Mouse (Mus musculus): Measurements from ENCODE around the gene Nop2. TPM values are rescaled to one million over a fixed set of nuclear protein-coding genes. Genes with fewer than 3 reads are reported as not detected.

The Nop2 gene
- total RNA-seq, 2 experiments from 2014 or later, result 16.0 to 20.4 TPM

Small RNA genes lying within 50 kb of the gene (microRNA-seq; reads per million reads assigned to microRNA genes)
- 0 to 0.32 reads per million in 2 experiments for gene Mir7045

Other genes with a start within 250 kb of the Nop2 start
- under 1 TPM; 0.27 to 0.51 TPM for gene Cd4, start 243.7 kb upstream of the Nop2 start, total RNA-seq (2021)
- gene Lag3, start 220.2 kb upstream of the Nop2 start, total RNA-seq (2021), result under 1 TPM; 0.43 to 0.62 TPM
- gene Ptms, start 211.8 kb upstream of the Nop2 start, total RNA-seq (2021), result 100 to 1,000 TPM; 225 to 266 TPM
- 100 to 1,000 TPM; 250 to 257 TPM for gene Mlf2, start 200.5 kb upstream of the Nop2 start, total RNA-seq (2021)
- 100 to 1,000 TPM in 1 of 2 experiments, 10 to 100 TPM in 1; 99.1 to 100 TPM for gene Cops7a, start 166.4 kb upstream of the Nop2 start, total RNA-seq (2021)
- under 1 TPM; 0.16 to 0.72 TPM for gene Pianp, start 135.2 kb upstream of the Nop2 start, total RNA-seq (2021)
- gene Zfp384, start 122.8 kb upstream of the Nop2 start, total RNA-seq (2021), result 10 to 100 TPM; 20.1 to 20.7 TPM
- gene Ing4, start 92.1 kb upstream of the Nop2 start, total RNA-seq (2021), result 10 to 100 TPM; 29.6 TPM
- gene Acrbp, start 82.2 kb upstream of the Nop2 start, total RNA-seq (2021), result 1 to 10 TPM; 1.4 to 2.5 TPM
- under 1 TPM in 1 of 2 experiments, not detected in 1; 0.24 TPM for gene Lpar5, start 64.0 kb upstream of the Nop2 start, total RNA-seq (2021)
- 10 to 100 TPM; 75.1 to 84.3 TPM for gene Chd4, start 35.9 kb upstream of the Nop2 start, total RNA-seq (2021)
- gene Iffo1, start 13.3 kb downstream of the Nop2 start, total RNA-seq (2021), result 10 to 100 TPM; 24.0 to 28.7 TPM
- over 10,000 TPM in 1 of 2 experiments, 1,000 to 10,000 TPM in 1; 9,479 to 10,041 TPM for gene Gapdh, start 34.6 kb downstream of the Nop2 start, total RNA-seq (2021)
- gene Ncapd2, start 59.8 kb downstream of the Nop2 start, total RNA-seq (2021), result 10 to 100 TPM; 18.4 to 18.7 TPM
- gene Mrpl51, start 59.9 kb downstream of the Nop2 start, total RNA-seq (2021), result 100 to 1,000 TPM; 214 to 227 TPM
- 10 to 100 TPM; 10.7 to 11.3 TPM for gene Vamp1, start 83.6 kb downstream of the Nop2 start, total RNA-seq (2021)
- gene Tapbpl, start 100.0 kb downstream of the Nop2 start, total RNA-seq (2021), result 1 to 10 TPM; 2.2 to 2.3 TPM
- under 1 TPM in 1 of 2 experiments, not detected in 1; 0.16 TPM for gene Cd27, start 105.1 kb downstream of the Nop2 start, total RNA-seq (2021)
- not detected for gene Tuba3a, start 154.1 kb downstream of the Nop2 start, total RNA-seq (2021)
- gene Ltbr, start 182.0 kb downstream of the Nop2 start, total RNA-seq (2021), result 10 to 100 TPM; 24.8 to 26.3 TPM
- under 1 TPM; 0.22 to 0.27 TPM for gene Scnn1a, start 188.8 kb downstream of the Nop2 start, total RNA-seq (2021)
- gene Tnfrsf1a, start 217.5 kb downstream of the Nop2 start, total RNA-seq (2021), result 10 to 100 TPM; 42.1 to 42.3 TPM
- not detected for gene Plekhg6, start 248.9 kb downstream of the Nop2 start, total RNA-seq (2021)